Mouse (Mus musculus) erythroblast, embryonic 14.5 days (primary cell): ENCODE results near the gene Clip4. TPM values are rescaled to one million over a fixed set of nuclear protein-coding genes. Genes with fewer than 3 reads are reported as not detected.

Experiments used
- H3K27me3 ChIP-seq: 2 replicates; pipeline ENCODE4 v1.6.1; 2012; ENCODE audit warnings: inconsistent platforms; ENCODE audit not compliant: control insufficient read depth
- H3K36me3 ChIP-seq: 2 replicates; pipeline ENCODE4 v1.6.1; 2012; ENCODE audit warnings: mild to moderate bottlenecking, inconsistent platforms; ENCODE audit not compliant: control insufficient read depth
- H3K4me1 ChIP-seq: 2 replicates; pipeline ENCODE4 v1.6.1; 2012; ENCODE audit warnings: inconsistent platforms; ENCODE audit not compliant: control insufficient read depth
- H3K4me3 ChIP-seq: replicated peaks from 2 replicates; pipeline ENCODE3; 2012; ENCODE audit warnings: moderate library complexity, mild to moderate bottlenecking, inconsistent platforms
- H3K9me3 ChIP-seq: 2 replicates; pipeline ENCODE4 v1.6.1; 2012; ENCODE audit warnings: low read length, inconsistent platforms, mixed read lengths; ENCODE audit not compliant: control insufficient read depth
- GATA1 ChIP-seq: IDR thresholded peaks from 2 replicates; pipeline ENCODE4 v1.6.1; 2012; ENCODE audit warnings: low read length, inconsistent platforms, mixed read lengths
- TAL1 ChIP-seq: IDR thresholded peaks from 3 replicates; pipeline ENCODE4 v1.6.1; 2012; ENCODE audit warnings: low read length, inconsistent platforms, mixed read lengths
- polyA plus RNA-seq: library from polyadenylated mRNA; stranded (reverse); fragments of >175 nt; gene quantifications from 2 replicates; pipeline ENCODE4 v1.2.3, GENCODE M21; 2012

Clip4 gene
- polyA plus RNA-seq, 1 experiment, result not detected

DNA sequence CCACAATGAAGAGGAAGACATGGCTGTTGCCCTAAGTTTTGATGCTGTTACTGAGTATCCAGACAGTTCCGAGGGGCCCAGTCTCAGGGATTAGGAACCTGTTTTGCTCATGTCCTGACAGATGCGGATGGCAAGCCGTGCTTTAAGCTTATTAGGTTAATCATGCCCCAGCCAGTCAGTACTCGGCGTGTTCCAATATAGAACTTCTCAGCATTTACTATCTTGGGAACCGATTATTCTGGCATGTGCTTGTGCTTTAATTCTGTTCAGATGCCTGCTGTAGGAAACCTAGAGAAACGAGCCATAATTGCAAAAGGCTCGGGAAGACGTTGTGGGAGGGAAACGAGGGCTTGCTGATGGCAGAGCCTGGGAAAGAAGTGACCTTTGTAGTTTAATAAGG is 15.4 kb upstream of the Clip4 start, which contains the start of gene Pcare:
Pcare (minus strand) TSS at position 64 of the 400 bp plus-strand sequence.
- Histone ChIP-seq H3K9me3 (no peaks in the 10 kb centered on the region), H3K36me3 (no peaks in the 10 kb centered on the region), H3K4me3 (no peak within 1 kb of the TSS), H3K27me3 (no peaks in the 10 kb centered on the region), H3K4me1 (no peaks in the 10 kb centered on the region)
- no peak for TF ChIP-seq TAL1
- no peak for TF ChIP-seq GATA1

DNA sequence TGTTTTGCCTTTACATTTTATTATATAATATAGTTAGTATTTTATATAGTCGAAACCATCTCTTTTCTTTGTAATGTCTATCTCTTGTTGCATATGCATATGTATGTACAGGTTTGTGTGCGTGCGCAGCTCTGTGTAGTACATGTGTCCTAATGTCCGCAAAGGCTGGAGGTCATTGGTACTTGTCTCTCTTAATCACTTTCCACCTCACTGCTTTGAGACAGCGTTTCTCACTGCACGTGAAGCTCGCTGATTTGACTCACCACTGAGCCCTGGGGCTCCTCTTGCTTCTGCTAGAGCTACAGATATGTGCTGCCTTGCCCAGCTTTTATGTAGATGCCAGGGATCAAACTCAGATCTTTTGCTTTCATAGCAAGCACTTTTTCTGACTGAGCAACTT is 7.7 kb upstream of the Clip4 start:
- Histone ChIP-seq H3K4me3 (no peak overlapping the region), H3K4me1 (no peaks in the 10 kb centered on the region)
- no peak for TF ChIP-seq TAL1
- no peak for TF ChIP-seq GATA1

DNA sequence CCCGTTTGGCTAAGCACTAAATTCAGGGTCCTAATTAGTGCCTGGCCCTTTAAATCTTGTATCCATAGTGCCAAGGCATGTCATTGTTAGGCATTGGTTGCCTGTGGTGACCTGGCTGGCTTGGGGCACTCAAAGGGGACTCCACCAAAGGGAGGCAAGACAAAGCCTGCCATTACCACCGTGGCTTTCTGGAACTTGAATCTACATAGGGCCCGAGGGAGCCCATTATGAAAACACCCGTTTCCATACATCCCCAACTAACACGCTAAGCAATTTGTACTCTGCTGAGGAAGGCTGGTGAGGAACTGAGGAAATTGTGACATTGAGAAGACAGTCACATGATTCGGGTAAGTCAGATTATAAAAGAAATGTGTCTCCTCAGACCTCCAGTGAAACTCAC is 1.3 kb downstream of the Clip4 start:
- no peaks in the 10 kb centered on the region for H3K9me3 ChIP-seq
- H3K4me3 ChIP-seq, result no peak overlapping the region
- no peaks in the 10 kb centered on the region for H3K36me3 ChIP-seq
- TF ChIP-seq GATA1 (no peak), TAL1 (no peak)
- no peaks in the 10 kb centered on the region for H3K4me1 ChIP-seq
- no peaks in the 10 kb centered on the region for H3K27me3 ChIP-seq

More for the DNA sequence above, 7.7 kb upstream of the Clip4 start:
- Histone ChIP-seq H3K36me3 (no peaks in the 10 kb centered on the region), H3K9me3 (no peaks in the 10 kb centered on the region), H3K27me3 (no peaks in the 10 kb centered on the region)

DNA sequence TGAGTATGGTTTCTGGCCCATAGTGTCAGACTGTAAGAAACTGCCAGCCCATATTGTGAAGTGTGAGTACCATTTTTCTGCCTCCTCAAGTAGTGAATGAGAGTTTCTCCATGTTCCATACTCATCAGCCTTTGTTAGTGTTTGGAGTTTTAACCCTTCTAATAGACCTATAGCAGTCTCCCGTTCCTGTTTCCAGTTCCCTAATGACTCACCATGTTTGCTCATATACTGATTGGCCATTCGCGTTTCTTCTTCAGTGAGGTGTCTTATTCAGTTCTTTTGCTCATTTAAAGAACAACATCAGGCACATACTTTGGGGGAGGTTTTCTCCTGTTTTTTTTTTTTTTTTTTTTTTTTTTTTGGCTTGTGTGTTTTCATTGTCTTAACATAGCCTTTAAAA is 2.4 kb downstream of the Clip4 start:
- TF ChIP-seq TAL1, result no peak
- no peak for TF ChIP-seq GATA1
- no peak overlapping the region for H3K4me3 ChIP-seq
- no peaks in the 10 kb centered on the region for H3K4me1 ChIP-seq

DNA sequence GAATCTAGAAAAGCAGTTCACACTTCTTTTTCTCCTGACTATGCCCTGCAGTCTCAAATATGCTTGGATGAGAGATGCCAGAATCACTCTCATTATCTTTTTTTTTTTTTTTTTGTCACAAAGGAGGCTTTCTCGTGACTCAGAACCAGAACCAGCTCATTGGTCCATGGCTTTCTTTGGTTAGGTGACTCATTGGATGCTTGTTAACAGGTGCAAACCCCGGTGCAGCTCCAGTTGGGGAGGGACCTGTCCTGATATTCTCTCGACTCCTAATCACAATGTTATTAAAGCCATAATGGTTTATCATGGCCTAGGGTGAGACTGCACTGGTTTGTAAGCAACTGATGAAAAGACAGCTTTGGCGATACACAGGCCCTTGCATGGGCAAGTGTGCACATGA is 5.9 kb downstream of the Clip4 start:
- TF ChIP-seq GATA1, result no peak
- no peak for TF ChIP-seq TAL1
- peaks cover 12% of the 10 kb centered on the region for H3K9me3 ChIP-seq

More for the DNA sequence above, 2.4 kb downstream of the Clip4 start:
- Histone ChIP-seq H3K27me3 (no peaks in the 10 kb centered on the region), H3K36me3 (no peaks in the 10 kb centered on the region), H3K9me3 (no peaks in the 10 kb centered on the region)

GRCm38 (mm10) chr17:71775279-71775678 is 7.0 kb downstream of the Clip4 start:
- H3K9me3 ChIP-seq, result peaks cover 15% of the 10 kb centered on the region
- H3K4me3 ChIP-seq, result no peak overlapping the region
- H3K27me3 ChIP-seq, result no peaks in the 10 kb centered on the region
- no peaks in the 10 kb centered on the region for H3K4me1 ChIP-seq
- TF ChIP-seq TAL1, result no peak
- no peak for TF ChIP-seq GATA1
- no peaks in the 10 kb centered on the region for H3K36me3 ChIP-seq

More for the DNA sequence above, 5.9 kb downstream of the Clip4 start:
- Histone ChIP-seq H3K4me3 (no peak overlapping the region), H3K27me3 (no peaks in the 10 kb centered on the region), H3K4me1 (no peaks in the 10 kb centered on the region), H3K36me3 (no peaks in the 10 kb centered on the region)

- no peak overlapping the region for H3K4me3 ChIP-seq
- H3K9me3 ChIP-seq, result peaks cover 15% of the 10 kb centered on the region
- no peaks in the 10 kb centered on the region for H3K4me1 ChIP-seq
Measured at GRCm38 (mm10) chr17:71778696-71779095, 10.4 kb downstream of the Clip4 start.

DNA sequence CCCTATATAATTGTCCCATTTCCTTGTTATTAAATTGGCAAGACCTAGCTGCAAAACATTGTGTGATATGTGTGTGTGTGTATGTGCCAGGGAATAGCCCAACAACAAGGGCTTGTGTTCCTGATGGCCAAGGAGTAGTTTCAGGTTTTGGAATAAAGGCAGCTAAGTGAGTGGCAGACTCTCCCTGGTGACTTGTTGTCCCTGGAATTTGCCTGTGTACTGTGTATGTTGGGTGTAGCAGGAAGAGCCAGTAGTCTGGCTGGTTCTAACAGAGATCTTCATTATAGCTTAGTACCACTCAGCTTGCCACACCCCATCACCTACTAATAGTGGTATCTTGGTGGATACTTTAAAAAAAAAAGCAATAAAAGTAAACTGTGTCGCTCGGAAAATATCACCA is 12.2 kb downstream of the Clip4 start:
- Histone ChIP-seq H3K4me3 (no peak overlapping the region), H3K36me3 (no peaks in the 10 kb centered on the region), H3K27me3 (peaks cover 17% of the 10 kb centered on the region), H3K4me1 (no peaks in the 10 kb centered on the region), H3K9me3 (peaks cover 15% of the 10 kb centered on the region)
- TF ChIP-seq TAL1 (no peak), GATA1 (no peak)

More at GRCm38 (mm10) chr17:71778696-71779095, 10.4 kb downstream of the Clip4 start:
- no peak for TF ChIP-seq TAL1
- TF ChIP-seq GATA1, result no peak
- no peaks in the 10 kb centered on the region for H3K36me3 ChIP-seq
- H3K27me3 ChIP-seq, result peaks cover 17% of the 10 kb centered on the region

DNA sequence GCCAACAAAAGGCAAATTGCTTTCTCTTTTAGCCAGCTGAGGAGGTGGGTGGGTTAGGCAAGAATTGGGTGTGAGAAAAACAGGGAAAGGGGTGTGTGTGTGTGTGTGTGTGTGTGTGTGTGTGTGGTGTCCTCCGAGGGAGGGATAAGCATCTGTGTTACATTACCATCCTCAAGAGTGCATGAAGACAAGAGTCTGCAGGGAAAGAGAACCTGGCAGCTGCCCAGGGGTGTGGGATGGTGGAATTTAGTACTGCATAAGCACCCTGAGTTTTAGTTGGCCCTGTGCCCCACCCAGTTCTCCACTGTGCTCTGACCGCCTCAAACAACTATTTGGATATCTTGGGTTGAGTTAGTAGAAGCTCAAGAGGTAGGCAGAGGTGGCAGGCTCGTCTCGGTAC is 12.7 kb downstream of the Clip4 start:
- Histone ChIP-seq H3K4me3 (no peak overlapping the region), H3K9me3 (peaks cover 15% of the 10 kb centered on the region), H3K27me3 (peaks cover 17% of the 10 kb centered on the region), H3K4me1 (no peaks in the 10 kb centered on the region), H3K36me3 (no peaks in the 10 kb centered on the region)
- TF ChIP-seq TAL1 (no peak), GATA1 (no peak)

- Histone ChIP-seq H3K27me3 (peaks cover 17% of the 10 kb centered on the region), H3K4me1 (no peaks in the 10 kb centered on the region), H3K36me3 (no peaks in the 10 kb centered on the region), H3K9me3 (peaks cover 15% of the 10 kb centered on the region), H3K4me3 (no peak overlapping the region)
- TF ChIP-seq GATA1, result no peak
- TF ChIP-seq TAL1, result no peak
Measured at GRCm38 (mm10) chr17:71782242-71782698, 14.0 kb downstream of the Clip4 start.
